Mouse (Mus musculus) midbrain, embryonic 13.5 days (tissue): ENCODE results near the gene Patl2. TPM values are rescaled to one million over a fixed set of nuclear protein-coding genes. Genes with fewer than 3 reads are reported as not detected.

ENCODE experiments used
- ATAC-seq: fragments of 200-750 bp; cut with Nextera tagmentation; 2 replicates; pipeline ENCODE4 v1.8.0; 2017; ENCODE audit warnings: mild to moderate bottlenecking, moderate TSS enrichment, moderate library complexity
- H3K27ac ChIP-seq: fragments of 300-500 bp; sonication (generic); 2 replicates; pipeline ENCODE4 v1.5.1; 2015; ENCODE audit warnings: inconsistent platforms, mild to moderate bottlenecking, moderate library complexity
- H3K27me3 ChIP-seq: fragments of 300-500 bp; sonication (generic); 2 replicates; pipeline ENCODE4 v1.6.1; 2015; ENCODE audit warnings: mild to moderate bottlenecking, inconsistent platforms
- H3K36me3 ChIP-seq: fragments of 300-500 bp; sonication (generic); 2 replicates; pipeline ENCODE4 v1.6.1; 2015; ENCODE audit warnings: mild to moderate bottlenecking, inconsistent platforms
- H3K4me1 ChIP-seq: fragments of 300-500 bp; sonication (generic); replicated peaks from 2 replicates; pipeline ENCODE4 v1.6.1; 2015; ENCODE audit warnings: inconsistent platforms
- H3K4me2 ChIP-seq: fragments of 300-500 bp; sonication (generic); replicated peaks from 2 replicates; pipeline ENCODE4 v1.6.1; 2015; ENCODE audit warnings: moderate library complexity, mild to moderate bottlenecking, inconsistent platforms
- H3K4me3 ChIP-seq: fragments of 300-500 bp; sonication (generic); replicated peaks from 2 replicates; pipeline ENCODE4 v1.5.1; 2015; ENCODE audit warnings: mild to moderate bottlenecking, inconsistent platforms
- H3K9ac ChIP-seq: fragments of 300-500 bp; sonication (generic); replicated peaks from 2 replicates; pipeline ENCODE4 v1.6.1; 2015; ENCODE audit warnings: mild to moderate bottlenecking, inconsistent platforms
- H3K9me3 ChIP-seq: fragments of 300-500 bp; sonication (generic); 2 replicates; pipeline ENCODE4 v1.6.1; 2016; ENCODE audit warnings: mild to moderate bottlenecking, inconsistent platforms
- WGBS: fragments of 180-500 bp; shearing (Covaris S2); methylation state at CpG from one replicate; pipeline ENCODE4 v1.1.7; 2015; 5-methylcytosine and 5-hydroxymethylcytosine counted together
- polyA plus RNA-seq: library from polyadenylated mRNA; unstranded; fragments of >200 nt; fragmentation: Nextera tagmentation; extraction: Ambion mirVana; gene quantifications from 2 replicates; pipeline ENCODE4 v1.2.1, GENCODE M21; 2015

The Patl2 gene
- polyA plus RNA-seq, 1 experiment from 2014 or later: not detected

DNA sequence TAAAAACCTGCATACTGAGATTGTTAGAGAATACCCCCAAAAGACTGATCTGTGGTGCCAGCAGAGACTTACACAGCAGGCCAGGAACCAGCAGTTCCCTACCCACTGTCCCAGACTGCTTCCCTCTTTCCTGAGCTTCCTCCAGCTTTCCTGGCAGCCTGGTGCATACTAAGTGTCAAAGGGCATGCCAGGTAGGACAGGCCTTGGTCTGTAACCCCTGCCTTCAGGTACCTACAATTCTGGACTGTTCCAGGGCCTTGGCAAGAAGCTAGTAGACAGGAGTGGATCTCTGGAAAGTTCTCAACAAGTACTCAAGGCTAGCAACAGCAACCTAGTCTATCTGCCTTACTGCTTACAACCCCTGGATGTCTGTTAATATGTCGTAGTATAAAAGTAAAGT lies 34.8 kb downstream of the Patl2 start:
- H3K4me1 ChIP-seq: peaks cover 5% of the 10 kb centered on the region; the same call in 1 of the 2 replicates
- H3K9ac ChIP-seq: no peak overlapping the region
- no peak for ATAC-seq
- H3K36me3 ChIP-seq: no peaks in the 10 kb centered on the region
- WGBS: 92% methylated on average over 1 of the region's 1 CpGs
- no peak overlapping the region for H3K4me3 ChIP-seq
- no peak overlapping the region for H3K27ac ChIP-seq
- no peak overlapping the region for H3K4me2 ChIP-seq
- no peaks in the 10 kb centered on the region; the same call in 1 of the 2 replicates for H3K27me3 ChIP-seq
- no peaks in the 10 kb centered on the region for H3K9me3 ChIP-seq

DNA sequence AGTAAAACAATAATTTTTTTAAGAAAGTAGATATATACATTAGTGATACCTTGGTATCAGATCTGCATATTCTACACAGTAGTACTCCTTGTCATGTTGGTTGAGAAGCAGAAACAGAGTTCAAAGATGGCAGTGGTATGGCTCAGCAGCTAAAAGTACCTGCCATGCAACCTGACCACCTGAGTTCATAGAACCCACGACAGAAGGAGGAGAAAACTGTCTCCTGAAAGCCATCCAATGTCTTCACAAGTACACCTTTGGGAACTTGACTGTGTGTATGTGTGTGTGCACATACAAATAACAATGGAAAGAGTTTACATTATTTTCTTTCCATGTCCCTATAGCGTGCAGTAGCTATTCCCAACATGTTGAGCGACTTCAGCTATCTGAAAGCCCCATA lies 36.3 kb downstream of the Patl2 start:
- Histone ChIP-seq H3K4me2 (no peak overlapping the region), H3K9me3 (no peaks in the 10 kb centered on the region), H3K4me1 (peaks cover 5% of the 10 kb centered on the region; the same call in 1 of the 2 replicates), H3K27ac (no peak overlapping the region), H3K36me3 (no peaks in the 10 kb centered on the region), H3K9ac (no peak overlapping the region), H3K4me3 (no peak overlapping the region), H3K27me3 (no peaks in the 10 kb centered on the region; the same call in 1 of the 2 replicates)
- ATAC-seq: no peak
- 90% methylated on average over 3 of the region's 3 CpGs for WGBS

DNA sequence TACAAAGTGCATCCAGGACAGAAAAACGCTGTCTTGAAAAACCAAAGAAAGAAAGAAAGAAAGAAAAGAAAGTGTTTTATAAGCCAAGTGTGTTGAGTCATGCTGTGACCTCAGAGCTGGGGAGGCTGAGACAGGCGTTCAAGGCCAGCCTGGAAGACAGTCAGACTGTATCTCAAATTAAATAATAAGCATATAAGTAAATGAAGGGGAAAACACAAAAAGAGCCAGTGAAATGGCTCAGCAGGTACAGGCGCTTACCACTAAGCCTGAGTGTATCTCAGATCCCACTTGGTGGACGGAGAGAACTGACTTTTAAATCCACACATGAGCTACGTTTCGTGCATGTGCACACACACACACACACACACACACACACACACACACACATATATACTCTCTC lies 36.7 kb downstream of the Patl2 start:
- Histone ChIP-seq H3K36me3 (no peaks in the 10 kb centered on the region), H3K9me3 (no peaks in the 10 kb centered on the region), H3K4me1 (peaks cover 5% of the 10 kb centered on the region; the same call in 1 of the 2 replicates), H3K9ac (no peak overlapping the region), H3K27ac (no peak overlapping the region), H3K4me3 (no peak overlapping the region), H3K27me3 (no peaks in the 10 kb centered on the region; the same call in 1 of the 2 replicates), H3K4me2 (no peak overlapping the region)
- no peak for ATAC-seq
- 92% methylated on average over 6 of the region's 6 CpGs for WGBS

DNA sequence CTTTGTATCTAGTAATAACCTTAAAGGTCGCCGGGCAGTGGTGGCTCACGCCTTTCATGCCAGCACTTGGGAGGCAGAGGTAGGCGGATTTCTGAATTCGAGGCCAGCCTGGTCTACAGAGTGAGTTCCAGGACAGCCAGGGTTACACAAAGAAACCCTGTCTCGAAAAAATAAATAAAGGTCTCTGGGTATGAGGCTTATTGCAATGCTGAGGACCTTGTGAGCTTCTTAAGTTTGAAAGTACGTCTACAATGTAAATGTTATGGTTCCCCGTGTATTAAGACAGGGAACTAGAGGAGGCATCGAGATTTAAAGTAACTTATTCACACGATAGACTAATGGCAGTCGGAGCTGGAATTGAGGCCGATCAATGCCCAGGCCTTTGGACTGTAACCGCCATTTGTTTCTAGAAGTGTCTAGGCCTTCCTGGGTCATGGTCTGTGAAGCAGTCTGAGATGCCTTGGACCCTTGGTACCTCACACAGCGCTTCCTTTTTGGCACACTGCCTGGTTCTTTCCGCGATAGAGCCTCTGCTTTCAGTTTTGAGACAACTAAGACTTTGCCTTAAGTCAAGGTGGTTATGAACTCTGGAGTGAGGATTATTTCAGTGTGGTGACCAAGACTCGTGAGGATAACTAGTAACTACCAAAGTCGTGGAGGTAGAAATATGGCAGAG lies 37.6 kb downstream of the Patl2 start:
- H3K27ac ChIP-seq: 0 out of 2 replicates have a peak overlapping the region, but pooled peaks have one; percentile 35

DNA sequence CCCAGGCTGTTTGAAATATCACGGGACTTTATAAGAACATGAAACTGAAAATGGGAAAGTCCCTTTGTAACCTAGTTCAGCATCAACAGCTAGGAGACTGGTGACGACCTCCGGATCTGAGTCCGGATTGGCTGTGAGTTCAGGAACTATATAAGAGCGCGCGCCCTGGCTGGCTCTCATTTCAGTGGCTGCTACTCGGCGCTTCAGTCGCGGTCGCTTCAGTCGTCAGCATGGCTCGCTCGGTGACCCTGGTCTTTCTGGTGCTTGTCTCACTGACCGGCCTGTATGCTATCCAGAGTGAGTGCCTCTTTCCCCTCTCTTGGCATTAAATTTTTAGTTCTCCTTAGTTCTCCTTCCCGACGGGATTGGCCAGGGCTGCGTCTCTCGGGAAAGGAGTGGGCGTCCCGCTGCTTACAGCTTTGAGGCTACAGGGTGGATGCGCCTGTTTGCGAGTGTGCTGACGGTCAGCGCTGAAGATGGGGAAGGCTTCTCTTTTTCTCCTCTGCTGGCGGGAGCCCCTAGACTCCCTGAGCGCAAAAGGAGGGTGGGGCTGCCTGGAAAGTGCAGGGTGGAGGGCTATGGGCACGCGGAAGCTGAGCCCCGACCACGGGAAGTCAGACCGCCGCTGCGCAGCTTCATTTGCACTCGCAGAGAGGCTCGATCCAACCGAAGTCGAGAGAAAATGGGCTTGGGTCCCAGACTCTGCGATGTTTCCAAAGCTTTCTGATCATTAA lies 38.3 kb downstream of the Patl2 start, which contains the start of gene B2m:
B2m (plus strand) TSS at position 179 of the 734 bp plus-strand sequence.
- peak within 1 kb of the TSS; percentile 70 for H3K4me3 ChIP-seq
- no peaks in the 10 kb centered on the region for H3K9me3 ChIP-seq
- WGBS: under 1% methylated on average over 39 of the region's 40 CpGs
- H3K36me3 ChIP-seq: no peaks in the 10 kb centered on the region
- H3K27me3 ChIP-seq: no peaks in the 10 kb centered on the region; the same call in 1 of the 2 replicates
- H3K4me2 ChIP-seq: peak within 1 kb of the TSS; percentile 88
- ATAC-seq: peak; percentile 98
- H3K27ac ChIP-seq: peak within 1 kb of the TSS; percentile 35; the same call in 1 of the 2 replicates
- peaks cover 5% of the 10 kb centered on the region; the same call in 1 of the 2 replicates for H3K4me1 ChIP-seq
- H3K9ac ChIP-seq: peak within 1 kb of the TSS; percentile 74

More for the DNA sequence above, 37.6 kb downstream of the Patl2 start:
- Histone ChIP-seq H3K9me3 (no peaks in the 10 kb centered on the region), H3K4me3 (peak overlapping the region; percentile 70), H3K4me1 (peaks cover 5% of the 10 kb centered on the region; the same call in 1 of the 2 replicates), H3K4me2 (peak overlapping the region; percentile 88), H3K27me3 (no peaks in the 10 kb centered on the region; the same call in 1 of the 2 replicates), H3K36me3 (no peaks in the 10 kb centered on the region), H3K9ac (peak overlapping the region; percentile 74)
- 39% methylated on average over 18 of the region's 18 CpGs for WGBS
- ATAC-seq: peak; percentile 12; the same call in 1 of the 2 replicates

DNA sequence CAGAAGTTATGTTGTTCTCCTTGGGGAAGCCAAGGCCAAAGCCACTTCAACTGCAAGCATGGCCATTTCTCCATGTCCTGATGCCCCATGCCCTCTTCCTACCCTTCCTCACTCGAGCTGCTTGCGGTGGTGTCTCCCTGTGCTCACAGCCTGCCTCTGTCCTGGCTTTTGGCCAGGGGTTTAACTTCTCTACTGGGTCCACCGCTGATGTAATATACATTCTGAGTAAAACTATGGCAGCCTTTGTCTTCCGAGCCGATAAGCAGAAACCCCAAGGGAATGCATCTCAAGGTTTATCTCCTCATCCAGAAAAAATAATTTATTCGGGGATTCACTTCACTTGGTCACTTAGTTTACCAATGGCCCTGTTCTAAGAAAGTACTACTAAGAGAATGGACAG lies 39.3 kb downstream of the Patl2 start:
- WGBS: 71% methylated on average over 6 of the region's 6 CpGs
- Histone ChIP-seq H3K36me3 (no peaks in the 10 kb centered on the region), H3K4me3 (no peak overlapping the region), H3K9me3 (no peaks in the 10 kb centered on the region), H3K27me3 (no peaks in the 10 kb centered on the region; the same call in 1 of the 2 replicates), H3K27ac (no peak overlapping the region), H3K4me1 (peaks cover 5% of the 10 kb centered on the region; the same call in 1 of the 2 replicates), H3K4me2 (no peak overlapping the region), H3K9ac (no peak overlapping the region)
- ATAC-seq: no peak

DNA sequence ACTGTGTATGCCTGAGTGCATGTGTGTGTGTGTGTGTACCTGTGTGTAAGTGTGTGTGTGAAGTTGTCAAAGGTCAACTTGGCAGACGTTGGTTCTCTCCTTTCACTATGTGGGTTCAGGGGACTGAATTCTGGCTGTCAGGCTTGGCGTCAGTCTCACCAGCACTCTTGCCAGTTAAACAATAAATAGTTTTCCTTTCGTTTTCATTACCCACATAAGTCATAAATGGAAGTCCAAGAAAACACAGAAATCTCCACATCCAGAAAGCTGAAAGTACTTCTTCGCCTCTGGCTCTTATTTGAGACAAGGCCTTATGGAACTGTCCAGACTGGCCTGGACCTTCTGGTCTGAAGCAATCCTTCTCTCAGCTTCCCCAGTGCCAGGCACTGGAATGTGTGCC lies 40.2 kb downstream of the Patl2 start:
- no peak for ATAC-seq
- Histone ChIP-seq H3K4me1 (peaks cover 5% of the 10 kb centered on the region; the same call in 1 of the 2 replicates), H3K9ac (no peak overlapping the region), H3K27ac (no peak overlapping the region), H3K4me3 (no peak overlapping the region), H3K27me3 (no peaks in the 10 kb centered on the region; the same call in 1 of the 2 replicates), H3K36me3 (no peaks in the 10 kb centered on the region), H3K4me2 (no peak overlapping the region), H3K9me3 (no peaks in the 10 kb centered on the region)
- WGBS: 67% methylated on average over 4 of the region's 4 CpGs

DNA sequence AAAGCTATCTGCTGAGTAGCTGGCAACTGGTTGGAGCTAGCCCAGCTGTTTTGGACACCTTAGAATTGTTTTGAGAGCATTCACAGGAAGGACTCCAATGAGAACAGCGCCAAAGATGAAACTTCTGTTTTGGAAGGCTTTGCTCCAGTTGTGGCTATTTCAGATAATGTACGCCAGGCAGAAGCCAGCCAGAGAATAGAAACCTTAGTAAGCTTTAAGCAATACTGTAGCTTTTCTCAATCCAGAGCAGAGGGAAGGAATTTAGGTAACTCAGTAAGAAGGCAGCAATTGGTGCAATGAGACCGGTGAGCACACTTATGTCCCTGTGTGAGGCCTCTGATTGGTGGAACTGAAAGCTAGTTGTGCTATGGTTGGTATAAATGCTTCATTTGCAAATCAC lies 42.9 kb downstream of the Patl2 start:
- no peak for ATAC-seq
- H3K4me3 ChIP-seq: no peak overlapping the region
- H3K4me1 ChIP-seq: peaks cover 5% of the 10 kb centered on the region; the same call in 1 of the 2 replicates
- H3K4me2 ChIP-seq: no peak overlapping the region
- no peaks in the 10 kb centered on the region for H3K36me3 ChIP-seq
- no peaks in the 10 kb centered on the region; the same call in 1 of the 2 replicates for H3K27me3 ChIP-seq
- 87% methylated on average over 3 of the region's 3 CpGs for WGBS
- H3K9me3 ChIP-seq: no peaks in the 10 kb centered on the region
- H3K27ac ChIP-seq: no peak overlapping the region
- no peak overlapping the region for H3K9ac ChIP-seq

DNA sequence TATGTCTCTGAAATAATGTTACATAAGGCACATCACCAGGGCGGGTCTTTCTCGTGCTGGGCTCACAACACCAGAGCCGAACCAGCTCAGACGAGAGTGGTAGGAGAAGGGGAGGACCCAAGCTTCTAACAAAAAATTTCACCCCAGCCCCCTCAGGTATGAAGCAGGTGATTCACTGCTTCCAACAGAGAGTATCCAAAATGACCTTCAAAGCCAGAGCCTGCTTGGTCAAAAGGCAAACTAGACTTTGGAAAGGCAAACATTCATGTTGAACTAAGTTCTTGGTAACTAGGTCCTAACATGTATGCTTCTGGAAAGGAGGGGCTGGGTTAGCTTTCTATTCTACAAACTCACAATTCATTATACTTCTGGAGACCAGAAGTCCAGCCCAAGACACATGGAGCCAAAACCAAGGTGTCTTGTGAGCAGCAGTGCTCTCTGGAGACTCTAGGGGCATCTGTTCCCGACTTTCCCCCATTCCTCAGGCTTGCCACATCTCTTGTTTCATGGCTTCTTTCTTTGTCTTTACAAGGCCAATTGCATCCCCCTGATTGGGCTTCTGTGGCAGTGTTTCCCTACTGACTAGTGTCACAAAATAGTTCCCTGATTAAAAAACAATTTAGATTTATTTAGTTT lies 44.5 kb downstream of the Patl2 start:
- H3K9me3 ChIP-seq: no peaks in the 10 kb centered on the region
- no peaks in the 10 kb centered on the region for H3K27me3 ChIP-seq
- ATAC-seq: no peak
- WGBS: 74% methylated on average over 5 of the region's 5 CpGs
- H3K4me2 ChIP-seq: no peak overlapping the region
- H3K4me3 ChIP-seq: no peak overlapping the region
- no peak overlapping the region for H3K9ac ChIP-seq
- no peak overlapping the region for H3K27ac ChIP-seq
- no peaks in the 10 kb centered on the region for H3K4me1 ChIP-seq
- H3K36me3 ChIP-seq: no peaks in the 10 kb centered on the region

DNA sequence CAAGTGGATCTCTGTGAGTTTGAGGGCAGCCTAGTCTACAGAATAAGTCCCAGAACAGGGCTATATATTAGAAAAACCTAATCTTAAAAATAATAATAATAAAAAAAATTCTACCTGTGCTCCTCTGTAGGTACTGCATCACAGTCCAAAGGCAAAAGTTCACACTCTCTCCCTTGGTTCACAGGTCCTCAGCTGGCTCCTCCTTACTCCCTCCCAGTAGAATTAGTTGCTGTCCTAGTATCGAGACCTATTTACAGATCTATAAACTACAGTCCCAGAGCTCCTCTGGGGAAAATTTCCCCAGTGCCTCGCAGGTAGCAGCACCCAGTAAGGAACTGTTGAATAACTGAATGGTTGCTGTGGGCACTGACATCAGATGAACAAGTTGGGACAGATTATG lies 45.2 kb downstream of the Patl2 start:
- Histone ChIP-seq H3K4me3 (no peak overlapping the region), H3K9ac (no peak overlapping the region), H3K4me1 (no peaks in the 10 kb centered on the region), H3K36me3 (no peaks in the 10 kb centered on the region), H3K9me3 (no peaks in the 10 kb centered on the region), H3K27ac (no peak overlapping the region), H3K4me2 (no peak overlapping the region), H3K27me3 (no peaks in the 10 kb centered on the region)
- 77% methylated on average over 2 of the region's 2 CpGs for WGBS
- ATAC-seq: no peak

DNA sequence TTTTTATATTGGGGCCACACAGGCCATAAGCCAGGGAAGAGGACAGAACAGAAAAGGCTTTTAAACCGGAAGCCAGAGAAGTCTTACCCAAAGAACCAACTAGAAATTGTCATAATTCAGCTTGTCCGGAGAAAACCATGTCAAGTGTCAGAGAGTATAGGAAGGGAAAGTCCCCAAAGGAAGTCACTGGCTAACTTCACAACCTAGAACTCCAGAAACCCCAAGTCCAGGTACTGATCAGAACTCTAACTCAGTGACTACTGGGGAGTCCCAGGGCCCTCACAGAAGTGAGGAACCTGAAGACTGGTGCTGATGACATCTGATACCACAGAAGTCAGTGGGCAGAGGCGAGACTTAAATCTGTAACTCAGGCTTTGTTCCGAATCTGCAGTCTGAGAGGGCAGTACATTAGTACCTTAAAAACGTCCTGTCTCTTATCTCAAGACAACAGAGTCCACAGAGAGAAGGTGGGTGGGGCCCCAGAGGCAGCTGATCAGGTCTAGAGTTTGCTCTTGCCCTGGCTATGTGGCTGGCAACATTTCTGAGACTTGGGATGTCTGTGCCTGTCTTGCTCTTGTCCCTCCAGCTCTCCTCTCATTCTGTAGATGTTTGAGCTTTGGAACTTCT lies 48.0 kb downstream of the Patl2 start:
- Histone ChIP-seq H3K9me3 (no peaks in the 10 kb centered on the region), H3K4me2 (no peak overlapping the region), H3K36me3 (no peaks in the 10 kb centered on the region), H3K4me1 (no peaks in the 10 kb centered on the region), H3K27me3 (no peaks in the 10 kb centered on the region), H3K27ac (no peak overlapping the region), H3K4me3 (no peak overlapping the region), H3K9ac (no peak overlapping the region)
- 74% methylated on average over 5 of the region's 5 CpGs for WGBS
- ATAC-seq: no peak
